Mouse (Mus musculus): Measurements from ENCODE around the gene Ccdc113. TPM values are rescaled to one million over a fixed set of nuclear protein-coding genes. Genes with fewer than 3 reads are reported as not detected.

The Ccdc113 gene
- polyA plus RNA-seq, 1 experiment from 2014 or later: 3.0 TPM

DNA sequence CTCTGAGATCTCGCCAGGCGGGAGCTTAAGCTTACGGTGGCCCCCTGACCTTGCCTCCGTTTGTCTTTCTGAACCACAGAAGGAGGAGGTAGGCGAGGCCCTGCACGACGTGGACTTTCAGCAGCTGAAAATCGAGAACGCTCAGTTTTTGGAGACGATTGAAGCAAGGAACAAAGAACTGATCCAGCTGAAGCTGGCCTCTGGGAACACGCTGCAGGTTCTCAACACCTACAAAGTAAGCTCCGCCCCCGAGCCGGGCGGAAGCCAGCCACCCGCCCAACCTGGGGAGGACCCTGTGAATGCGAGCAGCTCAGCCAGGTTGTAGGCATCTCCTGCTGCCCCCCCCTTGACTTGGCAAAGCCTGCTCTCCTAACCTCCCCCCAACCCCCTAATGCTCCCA is 11.9 kb downstream of the Ccdc113 start:
- H3K36me3 ChIP-seq: no peaks in the 10 kb centered on the region
- no peak overlapping the region for H3K4me2 ChIP-seq
- WGBS: 85% methylated on average over 17 of the region's 17 CpGs
- no peak overlapping the region for H3K9ac ChIP-seq
- H3K4me1 ChIP-seq (replicated peaks): peaks cover 16% of the 10 kb centered on the region
- ATAC-seq (ENCODE audit: low FRiP score): no peak
- H3K27ac ChIP-seq: no peak overlapping the region
- no peak overlapping the region for H3K4me3 ChIP-seq
- H3K9me3 ChIP-seq: no peaks in the 10 kb centered on the region
- no peaks in the 10 kb centered on the region for H3K27me3 ChIP-seq

DNA sequence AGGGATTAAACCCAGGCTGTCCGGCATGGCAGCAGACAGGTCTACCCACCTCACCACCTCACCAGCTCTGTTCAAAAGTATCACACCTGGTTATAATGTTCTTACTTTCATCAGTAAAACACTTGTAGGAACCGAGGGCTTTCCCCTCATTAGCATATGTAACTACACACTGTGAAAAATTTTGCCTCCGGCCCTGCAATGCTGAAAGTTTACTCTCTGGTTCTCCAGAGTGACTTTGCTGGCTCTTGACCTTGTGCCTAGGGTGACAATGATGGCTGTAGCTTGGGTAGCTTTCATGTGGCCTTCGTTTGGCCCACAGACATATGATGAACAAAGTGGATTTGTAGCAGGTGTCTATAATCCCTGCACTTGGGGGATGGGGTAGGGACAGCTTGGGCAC is 13.1 kb downstream of the Ccdc113 start:
- no peak overlapping the region for H3K4me2 ChIP-seq
- ATAC-seq (ENCODE audit: low FRiP score): no peak

GRCm38 (mm10) chr8:95547931-95548330 is 14.0 kb downstream of the Ccdc113 start:
- no peak for ATAC-seq (ENCODE audit: low FRiP score)
- WGBS: 75% methylated on average over 8 of the region's 8 CpGs
- Histone ChIP-seq H3K36me3 (no peaks in the 10 kb centered on the region), H3K4me2 (no peak overlapping the region), H3K4me3 (no peak overlapping the region), H3K9me3 (no peaks in the 10 kb centered on the region), H3K27me3 (no peaks in the 10 kb centered on the region), H3K27ac (no peak overlapping the region), H3K4me1 (replicated peaks) (peaks cover 16% of the 10 kb centered on the region), H3K9ac (no peak overlapping the region)

More for the DNA sequence above, 13.1 kb downstream of the Ccdc113 start:
- no peaks in the 10 kb centered on the region for H3K9me3 ChIP-seq
- H3K4me1 ChIP-seq (replicated peaks): peaks cover 16% of the 10 kb centered on the region
- H3K27me3 ChIP-seq: no peaks in the 10 kb centered on the region
- no peak overlapping the region for H3K9ac ChIP-seq
- WGBS: 86% methylated on average over 4 of the region's 4 CpGs
- no peaks in the 10 kb centered on the region for H3K36me3 ChIP-seq
- H3K4me3 ChIP-seq: no peak overlapping the region
- no peak overlapping the region for H3K27ac ChIP-seq

DNA sequence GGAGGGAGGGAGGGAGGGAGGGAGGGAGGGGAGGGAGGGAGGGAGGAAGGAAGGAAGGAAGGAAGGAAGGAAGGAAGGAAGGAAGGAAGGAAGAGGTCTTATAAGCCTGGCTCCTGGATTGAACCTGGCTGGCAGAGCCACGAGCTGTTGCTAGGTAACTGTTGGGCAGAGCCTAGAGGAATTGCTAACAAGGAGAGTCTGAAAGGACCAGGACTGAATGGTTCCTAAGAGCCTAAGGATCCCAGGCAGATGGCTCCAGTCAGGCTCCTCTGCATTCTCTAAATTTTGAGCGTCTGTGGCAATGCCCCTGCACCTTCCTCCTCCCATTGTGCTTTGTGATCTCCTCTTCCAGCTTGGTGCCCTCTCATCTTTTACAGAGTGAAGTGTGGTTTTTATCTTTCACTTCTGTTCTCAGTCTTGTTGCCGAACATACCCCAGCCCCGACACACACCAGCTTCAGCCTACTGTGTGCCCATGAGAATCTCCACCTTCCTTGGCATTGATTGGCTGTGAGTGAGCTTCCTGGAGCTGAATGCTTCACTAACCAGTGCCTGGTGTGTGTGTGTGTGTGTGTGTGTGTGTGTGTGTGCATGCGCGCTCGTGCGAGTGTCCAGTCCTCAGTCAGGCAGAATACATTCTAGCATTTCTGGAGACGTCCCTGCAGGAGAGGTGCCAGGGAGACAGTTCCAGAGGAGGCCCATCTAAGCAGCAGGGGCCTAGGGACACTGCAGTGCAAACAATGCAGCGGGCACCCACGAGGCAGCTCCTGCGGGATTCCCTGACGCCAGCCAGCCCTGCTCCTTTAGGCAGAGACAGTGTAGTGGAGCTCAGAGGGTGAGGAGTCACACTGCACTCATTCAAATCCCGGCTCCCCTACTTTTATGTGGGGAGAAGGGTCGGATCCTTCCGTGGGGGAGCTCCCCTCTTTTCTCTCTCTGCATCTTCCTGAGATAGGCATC is 16.3 kb downstream of the Ccdc113 start:
- ATAC-seq (ENCODE audit: low FRiP score): peak; percentile 86
- Histone ChIP-seq H3K9me3 (no peaks in the 10 kb centered on the region), H3K27ac (peak overlapping the region; percentile 72), H3K9ac (no peak overlapping the region), H3K4me1 (replicated peaks) (peaks cover 16% of the 10 kb centered on the region), H3K27me3 (no peaks in the 10 kb centered on the region), H3K36me3 (no peaks in the 10 kb centered on the region), H3K4me3 (no peak overlapping the region), H3K4me2 (peak overlapping the region; percentile 20)
- 49% methylated on average over 16 of the region's 16 CpGs for WGBS

- Histone ChIP-seq H3K4me3 (no peak overlapping the region), H3K4me1 (replicated peaks) (peaks cover 8% of the 10 kb centered on the region), H3K27me3 (no peaks in the 10 kb centered on the region), H3K27ac (no peak overlapping the region), H3K9ac (no peak overlapping the region), H3K36me3 (no peaks in the 10 kb centered on the region), H3K4me2 (no peak overlapping the region), H3K9me3 (no peaks in the 10 kb centered on the region)
- WGBS: 56% methylated on average over 4 of the region's 4 CpGs
- ATAC-seq (ENCODE audit: low FRiP score): no peak
Observed at GRCm38 (mm10) chr8:95551577-95551976, 17.7 kb downstream of the Ccdc113 start.

DNA sequence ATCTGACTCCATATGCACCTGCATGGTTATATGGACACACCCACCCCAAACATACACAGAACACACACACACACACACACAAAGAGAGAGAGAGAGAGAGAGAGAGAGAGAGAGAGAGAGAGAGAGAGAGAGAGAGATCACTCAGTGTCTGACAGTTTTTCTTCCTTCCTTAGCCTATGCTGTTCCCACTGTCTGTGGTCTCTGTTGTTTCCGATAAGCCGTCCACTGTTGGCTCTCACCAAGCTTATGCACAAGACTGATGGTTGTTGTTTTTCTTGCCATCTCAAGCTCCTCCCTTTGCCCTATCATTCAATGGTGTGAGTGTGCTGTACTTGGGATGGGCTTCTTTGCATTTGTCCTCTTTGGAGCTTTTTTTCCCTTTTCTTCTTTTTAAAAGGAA is 22.1 kb downstream of the Ccdc113 start:
- Histone ChIP-seq H3K27me3 (no peaks in the 10 kb centered on the region), H3K27ac (no peak overlapping the region), H3K4me3 (no peak overlapping the region), H3K4me1 (replicated peaks) (no peaks in the 10 kb centered on the region), H3K9ac (no peak overlapping the region), H3K9me3 (no peaks in the 10 kb centered on the region), H3K4me2 (no peak overlapping the region), H3K36me3 (no peaks in the 10 kb centered on the region)
- no peak for ATAC-seq (ENCODE audit: low FRiP score)
- 93% methylated on average over 2 of the region's 2 CpGs for WGBS

DNA sequence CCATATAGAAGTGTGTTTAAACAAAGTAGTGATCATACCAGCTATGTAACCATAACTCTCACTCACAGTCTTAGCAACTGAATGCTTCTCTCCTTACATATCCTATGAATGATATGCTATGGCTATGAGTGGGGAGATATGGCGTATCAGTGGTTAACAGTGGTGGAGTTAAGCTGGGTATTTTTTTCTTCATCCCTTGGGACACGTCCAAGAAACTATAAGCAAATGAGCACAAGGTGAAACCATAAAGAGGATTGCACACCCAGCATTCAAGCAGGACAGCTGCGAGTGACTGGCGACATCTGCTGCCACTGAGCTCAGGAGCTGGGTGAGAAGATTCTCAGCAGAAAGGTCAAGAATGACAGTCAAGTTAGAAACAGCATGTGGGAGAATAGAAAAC is 32.3 kb downstream of the Ccdc113 start:
- Histone ChIP-seq H3K9me3 (no peaks in the 10 kb centered on the region; the same call in 1 of the 2 replicates), H3K9ac (no peak overlapping the region), H3K27me3 (no peaks in the 10 kb centered on the region), H3K4me3 (no peak overlapping the region), H3K27ac (no peak overlapping the region), H3K4me2 (no peak overlapping the region), H3K36me3 (no peaks in the 10 kb centered on the region), H3K4me1 (replicated peaks) (no peaks in the 10 kb centered on the region; the same call in 1 of the 2 replicates)
- no peak for ATAC-seq (ENCODE audit: low FRiP score)
- 75% methylated on average over 4 of the region's 4 CpGs for WGBS

- no peak for ATAC-seq (ENCODE audit: low FRiP score)
- Histone ChIP-seq H3K9me3 (no peaks in the 10 kb centered on the region; the same call in 1 of the 2 replicates), H3K27ac (no peak overlapping the region), H3K9ac (no peak overlapping the region), H3K27me3 (no peaks in the 10 kb centered on the region), H3K36me3 (no peaks in the 10 kb centered on the region), H3K4me3 (no peak overlapping the region), H3K4me2 (no peak overlapping the region), H3K4me1 (replicated peaks) (no peaks in the 10 kb centered on the region; the same call in 1 of the 2 replicates)
- WGBS: 76% methylated on average over 6 of the region's 6 CpGs
Observed at GRCm38 (mm10) chr8:95566809-95567208, 32.9 kb downstream of the Ccdc113 start.

DNA sequence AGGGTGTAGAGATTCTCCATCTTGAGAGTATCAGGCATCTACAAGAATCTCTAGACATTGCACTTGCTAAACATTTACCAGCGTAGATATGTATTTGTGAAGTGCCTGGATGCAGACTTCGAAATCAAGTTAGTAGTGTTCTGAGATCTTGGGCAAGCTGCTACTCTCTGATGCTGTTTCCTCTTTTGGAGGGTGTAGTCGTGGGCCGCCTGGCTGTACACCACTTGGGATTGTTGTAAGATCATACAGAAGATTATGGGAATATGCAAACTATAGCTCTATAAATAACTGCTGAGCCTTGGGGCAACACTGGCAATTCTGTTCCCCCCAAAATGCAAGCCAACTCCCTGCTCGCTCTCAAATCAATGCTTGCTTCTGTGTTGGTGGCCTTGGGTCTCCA is 39.3 kb downstream of the Ccdc113 start:
- WGBS: 89% methylated on average over 5 of the region's 5 CpGs

GRCm38 (mm10) chr8:95576240-95576639 is 42.4 kb downstream of the Ccdc113 start, which contains the start of gene Prss54:
Gene Prss54, minus strand, starts transcription at chr8:95576340.
- H3K4me3 ChIP-seq: no peak within 1 kb of the TSS

More for the DNA sequence above, 39.3 kb downstream of the Ccdc113 start:
- Histone ChIP-seq H3K27me3 (no peaks in the 10 kb centered on the region), H3K9ac (no peak overlapping the region), H3K9me3 (no peaks in the 10 kb centered on the region; the same call in 1 of the 2 replicates), H3K4me1 (replicated peaks) (no peaks in the 10 kb centered on the region), H3K4me2 (no peak overlapping the region), H3K4me3 (no peak overlapping the region), H3K36me3 (no peaks in the 10 kb centered on the region), H3K27ac (no peak overlapping the region)
- no peak for ATAC-seq (ENCODE audit: low FRiP score)

GRCm38 (mm10) chr8:95587339-95587738 is 53.5 kb downstream of the Ccdc113 start:
- Histone ChIP-seq H3K9ac (no peak overlapping the region), H3K27me3 (no peaks in the 10 kb centered on the region), H3K27ac (no peak overlapping the region), H3K4me2 (no peak overlapping the region), H3K36me3 (no peaks in the 10 kb centered on the region), H3K4me1 (replicated peaks) (no peaks in the 10 kb centered on the region; the same call in 1 of the 2 replicates), H3K4me3 (no peak overlapping the region), H3K9me3 (peaks cover 6% of the 10 kb centered on the region; the same call in 1 of the 2 replicates)
- no peak for ATAC-seq (ENCODE audit: low FRiP score)
- 90% methylated on average over 1 of the region's 1 CpGs for WGBS

More at GRCm38 (mm10) chr8:95576240-95576639, 42.4 kb downstream of the Ccdc113 start, which contains the start of gene Prss54:
- no peaks in the 10 kb centered on the region for H3K36me3 ChIP-seq
- no peak within 1 kb of the TSS for H3K9ac ChIP-seq
- ATAC-seq (ENCODE audit: low FRiP score): no peak
- whole genome bisulfite sequencing: 88% methylated on average over 10 of the region's 10 CpGs
- no peak within 1 kb of the TSS for H3K27ac ChIP-seq
- H3K27me3 ChIP-seq: no peaks in the 10 kb centered on the region
- no peaks in the 10 kb centered on the region for H3K9me3 ChIP-seq
- no peak within 1 kb of the TSS for H3K4me2 ChIP-seq
- no peaks in the 10 kb centered on the region for H3K4me1 ChIP-seq (replicated peaks)

GRCm38 (mm10) chr8:95589282-95589681 is 55.4 kb downstream of the Ccdc113 start:
- ATAC-seq (ENCODE audit: low FRiP score): no peak

More at GRCm38 (mm10) chr8:95589282-95589681, 55.4 kb downstream of the Ccdc113 start:
- Histone ChIP-seq H3K4me2 (no peak overlapping the region), H3K4me1 (replicated peaks) (no peaks in the 10 kb centered on the region; the same call in 1 of the 2 replicates), H3K36me3 (no peaks in the 10 kb centered on the region), H3K4me3 (no peak overlapping the region), H3K9ac (no peak overlapping the region), H3K27ac (no peak overlapping the region), H3K9me3 (peaks cover 6% of the 10 kb centered on the region; the same call in 1 of the 2 replicates), H3K27me3 (no peaks in the 10 kb centered on the region)
- WGBS: 64% methylated on average over 10 of the region's 10 CpGs

Data from hindbrain, embryonic 13.5 days (tissue).